Mouse (Mus musculus): Measurements from ENCODE around the gene Pnmt.
"Not testable (repeated sequence)": the region's sequence is repeated elsewhere in the genome, so short reads cannot be mapped to it uniquely, and the experiment has no call there.

The Pnmt gene

GRCm38 (mm10) chr11:98357396-98358160, 28.7 kb upstream of the Pnmt start:
- in situ Hi-C loops (cut with MboI, MseI): no loop called here

GRCm38 (mm10) chr11:98358161-98359083, 27.8 kb upstream of the Pnmt start, which contains the start of gene Stard3:
Stard3 (plus strand) TSS chr11:98358368.
- in situ Hi-C loops (cut with MboI, MseI): no loop called here

GRCm38 (mm10) chr11:98360866-98361521, 25.3 kb upstream of the Pnmt start:
- in situ Hi-C loops (cut with MboI, MseI): no loop called here

- in situ Hi-C loops (cut with MboI, MseI): no loop called here
Observed at GRCm38 (mm10) chr11:98363817-98364216, 22.4 kb upstream of the Pnmt start.

GRCm38 (mm10) chr11:98364410-98364809, 21.8 kb upstream of the Pnmt start:
- in situ Hi-C loops (cut with MboI, MseI): no loop called here

GRCm38 (mm10) chr11:98366290-98366689, 20.0 kb upstream of the Pnmt start:
- in situ Hi-C loops (cut with MboI, MseI): no loop called here

- in situ Hi-C loops (cut with MboI, MseI): no loop called here
Observed at GRCm38 (mm10) chr11:98367171-98367862, 18.9 kb upstream of the Pnmt start.

GRCm38 (mm10) chr11:98367863-98368186, 18.4 kb upstream of the Pnmt start:
- in situ Hi-C loops (cut with MboI, MseI): no loop called here

- in situ Hi-C loops (cut with MboI, MseI): no loop called here
Observed at GRCm38 (mm10) chr11:98369337-98369736, 16.9 kb upstream of the Pnmt start.

GRCm38 (mm10) chr11:98370588-98370987, 15.7 kb upstream of the Pnmt start:
- in situ Hi-C loops (cut with MboI, MseI): no loop called here

GRCm38 (mm10) chr11:98371556-98372240, 14.6 kb upstream of the Pnmt start:
- in situ Hi-C loops (cut with MboI, MseI): no loop called here

GRCm38 (mm10) chr11:98372406-98372805, 13.8 kb upstream of the Pnmt start:
- in situ Hi-C loops (cut with MboI, MseI): no loop called here

- in situ Hi-C loops (cut with MboI, MseI): no loop called here
Observed at GRCm38 (mm10) chr11:98373244-98373643, 13.0 kb upstream of the Pnmt start.

GRCm38 (mm10) chr11:98374266-98374665, 12.0 kb upstream of the Pnmt start:
- in situ Hi-C loops (cut with MboI, MseI): no loop called here

- in situ Hi-C loops (cut with MboI, MseI): no loop called here
Observed at GRCm38 (mm10) chr11:98376756-98377155, 9.5 kb upstream of the Pnmt start.

- in situ Hi-C loops (cut with MboI, MseI): no loop called here
Observed at GRCm38 (mm10) chr11:98377787-98378186, 8.5 kb upstream of the Pnmt start.

GRCm38 (mm10) chr11:98379379-98379778, 6.9 kb upstream of the Pnmt start:
- in situ Hi-C loops (cut with MboI, MseI): no loop called here

GRCm38 (mm10) chr11:98380106-98380505, 6.1 kb upstream of the Pnmt start:
- in situ Hi-C loops (cut with MboI, MseI): no loop called here

GRCm38 (mm10) chr11:98381651-98382050, 4.6 kb upstream of the Pnmt start:
- in situ Hi-C loops (cut with MboI, MseI): no loop called here

GRCm38 (mm10) chr11:98382405-98382804, 3.8 kb upstream of the Pnmt start:
- in situ Hi-C loops (cut with MboI, MseI): not testable (repeated sequence)
